Mouse (Mus musculus): ENCODE results near the gene Mapk9. TPM values are rescaled to one million over a fixed set of nuclear protein-coding genes. Genes with fewer than 3 reads are reported as not detected.

Gene Mapk9
- total and polyA plus RNA-seq, 3 experiments, result 43.1 to 52.8 TPM; not detected in 1

DNA sequence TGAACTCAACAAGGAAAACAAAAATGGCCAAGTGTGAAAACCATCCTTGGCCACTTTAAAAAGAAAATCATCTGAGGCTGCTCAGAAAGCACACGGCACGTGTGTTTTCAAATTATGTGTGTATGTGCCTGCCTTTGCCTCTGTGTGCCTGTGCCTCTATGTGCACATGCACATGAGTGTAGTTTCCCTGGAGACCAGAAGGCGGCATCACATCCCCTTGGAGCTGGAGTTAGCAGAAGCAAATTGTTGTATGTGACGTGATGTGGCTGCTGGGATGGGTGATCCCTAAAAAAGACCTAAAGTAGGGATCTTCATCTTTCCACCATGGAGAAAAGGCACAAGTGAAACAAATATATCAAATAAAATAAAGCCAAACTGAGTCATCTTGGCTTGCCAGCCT, 42.8 kb upstream of the Mapk9 start:
- Histone ChIP-seq H3K36me3 (ENCODE audit: control insufficient read depth in 1 of 2, insufficient read depth in 2 of 2, low read length in 2 of 2) (peaks cover 0 to 9% of the 10 kb centered on the region in 2 experiments; a peak in 3 of 4 replicates), H3K4me1 (ENCODE audit: control insufficient read depth in 1 of 2, insufficient read depth in 2 of 2, low read length in 2 of 2) (peaks cover 7 to 13% of the 10 kb centered on the region in 2 experiments), H3K9me3 (replicated peaks; ENCODE audit: insufficient read depth, low read length) (no peaks in the 10 kb centered on the region), H3K79me2 (ENCODE audit: control insufficient read depth, insufficient read depth, low read length, poor library complexity) (no peaks in the 10 kb centered on the region), H3K4me3 (ENCODE audit: control insufficient read depth in 1 of 2, insufficient read depth in 1 of 2, low read depth in 2 of 2, low read length in 2 of 2) (no peak overlapping the region), H3K27ac (ENCODE audit: control insufficient read depth, low read depth, low read length) (no peak overlapping the region), H3K27me3 (ENCODE audit: control insufficient read depth in 1 of 2, insufficient read depth in 2 of 2, low read length in 2 of 2) (no peaks in the 10 kb centered on the region), H3K9ac (ENCODE audit: control insufficient read depth, low read depth, low read length, poor library complexity, severe bottlenecking) (no peak overlapping the region)
- no peak for DNase-seq (ENCODE audit: low read depth, low spot score)
- TF ChIP-seq SIN3A (IDR thresholded peaks at IDR 0.05; ENCODE audit: low read length) (no peak), RCOR1 (IDR thresholded peaks at IDR 0.05; ENCODE audit: low read depth, low read length) (no peak), USF2 (IDR thresholded peaks at IDR 0.05; ENCODE audit: borderline replicate concordance in 1 of 2, insufficient read depth in 1 of 2, low read depth in 1 of 2, low read length in 2 of 2) (no peak), RAD21 (IDR thresholded peaks at IDR 0.05; ENCODE audit: low read depth, low read length) (no peak), SMC3 (IDR thresholded peaks at IDR 0.05; ENCODE audit: low read depth, low read length) (no peak), POLR2AphosphoS5 (IDR thresholded peaks at IDR 0.05; ENCODE audit: borderline replicate concordance, low read depth, low read length) (no peak), CTCF (IDR thresholded peaks at IDR 0.05 in 2 of 3, conservative IDR thresholded peaks at IDR 0.05 in 1 of 3; ENCODE audit: control insufficient read depth in 1 of 3, insufficient read depth in 1 of 3, low read depth in 2 of 3, low read length in 3 of 3, poor library complexity in 1 of 3, severe bottlenecking in 1 of 3) (peak in 2 of 3 experiments; percentile 12 to 28; a peak in 2 of 6 replicates)

DNA sequence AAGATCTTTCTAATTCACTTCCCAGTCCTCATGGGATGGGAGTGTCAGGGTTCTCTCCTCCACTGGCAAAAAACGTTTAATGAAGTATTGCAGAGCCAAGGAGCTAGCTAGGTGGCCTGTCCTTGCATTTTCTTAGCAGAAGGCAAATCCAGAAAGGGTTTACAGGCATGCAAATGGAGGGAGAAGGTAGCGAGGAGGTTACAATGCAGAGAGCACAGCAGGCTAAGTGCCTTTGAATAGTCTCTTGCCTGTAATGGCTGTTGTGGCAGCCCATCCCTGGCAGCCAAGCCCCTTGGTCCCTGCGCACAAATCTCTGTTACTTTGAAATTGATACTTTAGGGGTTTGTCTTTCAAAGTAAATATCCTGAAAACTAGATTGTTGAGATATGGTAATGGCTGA, 40.3 kb upstream of the Mapk9 start:
- H3K4me1 ChIP-seq (ENCODE audit: control insufficient read depth in 1 of 2, insufficient read depth in 2 of 2, low read length in 2 of 2), result peaks cover 4 to 6% of the 10 kb centered on the region in 2 experiments
- H3K9ac ChIP-seq (ENCODE audit: control insufficient read depth, low read depth, low read length, poor library complexity, severe bottlenecking), result no peak overlapping the region
- peaks cover 0 to 7% of the 10 kb centered on the region in 2 experiments; a peak in 3 of 4 replicates for H3K36me3 ChIP-seq (ENCODE audit: control insufficient read depth in 1 of 2, insufficient read depth in 2 of 2, low read length in 2 of 2)
- no peak overlapping the region for H3K4me3 ChIP-seq (ENCODE audit: control insufficient read depth in 1 of 2, insufficient read depth in 1 of 2, low read depth in 2 of 2, low read length in 2 of 2)
- no peak overlapping the region for H3K27ac ChIP-seq (ENCODE audit: control insufficient read depth, low read depth, low read length)
- no peak for DNase-seq (ENCODE audit: low read depth, low spot score)
- TF ChIP-seq CHD2 (IDR thresholded peaks at IDR 0.05; ENCODE audit: low read length) (no peak), NELFE (IDR thresholded peaks at IDR 0.05; ENCODE audit: low read depth, low read length) (no peak), CHD1 (IDR thresholded peaks at IDR 0.05; ENCODE audit: low read depth, low read length) (no peak), BHLHE40 (IDR thresholded peaks at IDR 0.05; ENCODE audit: borderline replicate concordance, low read depth, low read length) (no peak), ZC3H11A (IDR thresholded peaks at IDR 0.05; ENCODE audit: low read depth, low read length) (no peak), USF1 (IDR thresholded peaks at IDR 0.05; ENCODE audit: low read depth, low read length) (no peak), ZNF384 (IDR thresholded peaks at IDR 0.05; ENCODE audit: low read depth, low read length) (no peak), TCF12 (IDR thresholded peaks at IDR 0.05; ENCODE audit: low read depth, low read length) (no peak), E2F4 (IDR thresholded peaks at IDR 0.05; ENCODE audit: borderline replicate concordance, low read depth, low read length) (no peak), RAD21 (IDR thresholded peaks at IDR 0.05; ENCODE audit: low read depth, low read length) (no peak), GATA1 (IDR thresholded peaks at IDR 0.05; ENCODE audit: low read depth, low read length) (no peak), POLR2A (IDR thresholded peaks at IDR 0.05; ENCODE audit: control insufficient read depth in 1 of 2, insufficient read depth in 1 of 2, low read depth in 1 of 2, low read length in 2 of 2, poor library complexity in 1 of 2) (no peak), MYB (IDR thresholded peaks at IDR 0.05; ENCODE audit: low read depth, low read length) (no peak), MYC (IDR thresholded peaks at IDR 0.05; ENCODE audit: low read depth, low read length) (no peak), NRF1 (IDR thresholded peaks at IDR 0.05; ENCODE audit: insufficient read depth, low read depth, low read length, poor library complexity, severe bottlenecking) (no peak), ZKSCAN1 (IDR thresholded peaks at IDR 0.05; ENCODE audit: low read depth, low read length) (no peak), SIN3A (IDR thresholded peaks at IDR 0.05; ENCODE audit: low read length) (no peak), HCFC1 (IDR thresholded peaks at IDR 0.05; ENCODE audit: low read depth, low read length) (no peak)
- H3K79me2 ChIP-seq (ENCODE audit: control insufficient read depth, insufficient read depth, low read length, poor library complexity), result no peaks in the 10 kb centered on the region
- no peaks in the 10 kb centered on the region for H3K27me3 ChIP-seq (ENCODE audit: control insufficient read depth in 1 of 2, insufficient read depth in 2 of 2, low read length in 2 of 2)
- no peaks in the 10 kb centered on the region for H3K9me3 ChIP-seq (replicated peaks; ENCODE audit: insufficient read depth, low read length)

Measured in MEL (cell line).